Mouse (Mus musculus): ENCODE data around the gene Olfr761.
"Not testable (repeated sequence)": the region's sequence is repeated elsewhere in the genome, so short reads cannot be mapped to it uniquely, and the experiment has no call there.

The Olfr761 gene

GRCm38 (mm10) chr17:37952979-37953378, at the start of gene Olfr761:
Olfr761 (minus strand) TSS chr17:37953079.
- DNase-seq (ENCODE audit: low spot score), result no peak

GRCm38 (mm10) chr17:37995635-37996307, 42.9 kb upstream of the Olfr761 start:
- DNase-seq (ENCODE audit: low spot score), result no peak

GRCm38 (mm10) chr17:37990453-37990961, 37.6 kb upstream of the Olfr761 start:
- DNase-seq (ENCODE audit: low spot score), result no peak

GRCm38 (mm10) chr17:37973591-37973990, 20.7 kb upstream of the Olfr761 start:
- DNase-seq (ENCODE audit: low spot score), result no peak

GRCm38 (mm10) chr17:37920248-37920647, 32.6 kb downstream of the Olfr761 start, which contains the start of gene Olfr128:
Olfr128 (plus strand) TSS chr17:37920548.
- DNase-seq (ENCODE audit: low spot score), result no peak

GRCm38 (mm10) chr17:37906821-37907220, 46.1 kb downstream of the Olfr761 start:
- DNase-seq (ENCODE audit: low spot score), result not testable (repeated sequence)
